Mouse (Mus musculus) cerebellum, adult 11 months (tissue): ENCODE data around the gene Rasl12.

Source experiments
- DNase-seq: peaks from one replicate; pipeline ENCODE4 v3.0.0; 2022

Rasl12 gene

GRCm38 (mm10) chr9:65398279-65398678, at the start of gene Rasl12:
Rasl12 (plus strand) TSS chr9:65398506.
- DNase-seq, result peak; percentile 26

DNA sequence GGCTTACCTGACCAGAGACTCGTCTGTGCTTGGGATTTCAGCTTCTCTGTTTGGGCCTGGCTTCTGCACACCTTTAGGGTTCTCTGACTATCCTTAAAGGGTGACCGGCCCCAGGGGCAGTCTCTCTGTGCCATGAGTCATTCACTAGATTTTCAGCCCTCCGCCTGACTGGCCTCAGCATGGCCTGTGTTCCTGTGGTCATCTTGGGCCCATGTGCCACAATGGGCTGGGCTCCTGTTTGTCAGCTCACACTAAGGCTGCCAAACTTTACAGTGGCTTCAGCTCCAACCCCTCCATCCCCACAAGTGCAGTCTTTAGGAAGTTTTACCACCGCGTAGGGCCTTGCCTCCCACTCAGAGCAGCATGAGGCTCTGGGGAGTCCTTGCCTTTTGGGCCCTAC, 45.1 kb upstream of the Rasl12 start:
- DNase-seq, result no peak

DNA sequence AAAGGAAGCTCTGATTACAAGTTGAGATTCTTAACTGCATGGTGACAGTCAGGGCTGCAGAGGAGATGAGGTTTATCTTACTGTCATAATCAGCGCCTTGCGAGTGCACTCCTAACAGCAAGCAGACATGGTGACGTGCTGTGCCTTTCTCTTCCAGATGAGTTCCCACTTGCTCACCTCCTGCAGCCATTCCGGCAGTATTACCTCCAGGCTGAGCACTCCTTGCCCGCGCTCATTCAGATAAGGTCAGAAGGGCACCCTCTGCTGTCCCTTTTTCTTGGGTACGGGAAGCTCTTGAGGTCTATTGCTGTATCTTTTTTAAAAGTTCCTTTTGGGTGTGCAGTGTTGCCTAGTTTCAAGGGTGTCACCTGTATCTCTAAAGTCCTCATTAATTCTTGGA, 41.7 kb upstream of the Rasl12 start:
- no peak for DNase-seq

DNA sequence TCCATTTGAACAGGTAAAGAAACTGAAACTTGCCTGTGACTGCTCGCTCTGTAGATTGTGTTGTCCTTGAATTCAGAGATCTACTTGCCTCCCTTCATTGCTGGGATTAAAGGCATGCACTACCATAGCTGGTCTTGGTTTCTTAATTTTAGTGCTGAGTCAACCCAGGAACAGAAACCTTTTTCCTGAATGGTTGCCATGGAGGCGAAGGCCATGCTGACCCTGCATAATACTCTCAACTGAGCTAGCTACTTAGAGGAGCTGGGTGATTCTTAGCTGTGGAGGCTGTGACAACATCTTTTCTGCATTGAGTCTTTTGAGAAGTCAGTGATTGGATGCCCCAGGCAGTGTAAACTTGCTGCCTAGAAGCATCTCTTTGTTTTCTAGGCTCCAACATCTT, 41.3 kb upstream of the Rasl12 start:
- DNase-seq, result no peak

DNA sequence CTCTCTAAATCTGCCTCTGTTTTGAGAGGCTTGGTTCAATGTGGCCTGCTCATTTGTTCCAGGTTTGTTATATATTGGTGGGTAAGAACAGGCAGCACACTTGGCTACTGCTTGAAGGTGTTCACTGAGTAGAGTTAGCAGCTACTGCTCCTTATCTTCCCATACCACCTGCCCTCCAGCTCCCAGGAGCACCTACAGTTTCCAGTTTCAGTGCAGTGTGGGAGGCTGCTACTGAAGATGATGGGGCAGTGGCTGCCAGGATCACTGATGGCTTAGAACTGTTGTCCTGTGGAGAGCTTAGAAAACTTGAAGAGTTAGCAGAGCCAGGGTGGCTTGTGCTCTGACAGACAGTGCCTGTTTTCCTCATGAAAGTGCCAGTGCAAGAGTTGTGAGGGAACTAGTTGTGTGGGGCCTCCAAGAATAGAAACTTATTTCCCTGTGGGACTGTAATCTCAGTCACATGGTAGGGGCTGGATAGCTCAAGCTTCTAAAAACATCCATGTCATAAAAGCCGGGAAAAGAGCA, 39.3 kb upstream of the Rasl12 start:
- DNase-seq, result no peak

DNA sequence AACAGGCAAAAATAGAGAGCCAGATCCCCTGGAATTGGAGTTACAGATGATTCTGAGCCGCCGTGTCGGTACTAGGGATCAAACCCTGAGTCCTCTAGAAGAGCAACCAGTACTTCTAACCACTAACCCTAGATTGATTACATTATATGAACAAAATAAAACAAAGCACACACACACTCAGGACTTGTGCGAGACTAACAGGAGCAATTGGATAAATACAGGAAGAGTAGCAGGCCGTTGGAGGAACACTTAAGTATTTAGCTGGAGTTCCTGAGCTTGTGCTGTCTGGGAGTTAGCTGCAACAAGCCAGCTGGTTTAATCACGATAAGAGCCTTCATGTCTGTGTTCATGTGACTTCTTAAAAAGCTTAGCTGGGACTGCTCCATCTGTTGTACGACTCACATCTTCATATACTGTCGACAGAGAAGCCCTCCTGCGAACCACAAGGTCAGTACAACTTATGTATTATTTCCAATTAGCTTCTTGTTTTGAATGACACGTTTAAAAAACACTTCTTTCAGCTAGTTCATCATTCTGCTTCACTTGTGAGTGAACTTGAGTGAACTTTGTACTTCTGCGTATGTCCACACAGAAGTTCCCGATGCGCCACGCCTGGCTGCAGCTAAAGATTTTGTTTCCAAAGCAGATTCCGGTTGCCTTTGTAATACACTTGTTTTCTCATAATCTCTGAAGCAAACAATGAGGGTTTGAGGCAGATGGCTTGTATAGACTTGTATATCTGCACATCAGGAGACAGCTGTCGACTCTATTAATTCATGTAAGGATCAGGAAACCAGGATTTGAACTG, 37.5 kb upstream of the Rasl12 start, which contains the start of gene Ubap1l:
TSS of gene Ubap1l (plus strand) at position 401 of the 808 bp plus-strand sequence.
- no peak for DNase-seq

DNA sequence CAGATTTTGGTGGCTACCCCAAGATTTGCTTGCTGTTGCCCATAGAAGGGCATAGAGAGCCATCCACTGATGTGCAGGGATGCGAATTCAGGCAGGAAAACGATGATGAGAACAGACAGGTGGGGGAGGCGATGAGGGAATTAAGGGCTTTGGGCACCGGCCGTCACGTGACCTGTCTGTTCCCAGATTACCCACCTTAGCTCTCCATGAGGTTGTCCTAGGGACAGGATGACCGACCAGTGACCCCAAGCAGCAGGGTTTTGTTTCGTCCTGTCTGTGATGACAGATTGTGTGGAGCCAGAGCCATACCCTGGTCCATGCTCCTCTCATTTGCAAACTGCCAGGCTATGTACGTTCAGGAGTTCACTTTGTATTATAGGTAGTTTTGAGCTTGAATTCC, 34.6 kb upstream of the Rasl12 start:
- DNase-seq, result no peak

- no peak for DNase-seq
Measured at GRCm38 (mm10) chr9:65365721-65366120, 32.6 kb upstream of the Rasl12 start.

DNA sequence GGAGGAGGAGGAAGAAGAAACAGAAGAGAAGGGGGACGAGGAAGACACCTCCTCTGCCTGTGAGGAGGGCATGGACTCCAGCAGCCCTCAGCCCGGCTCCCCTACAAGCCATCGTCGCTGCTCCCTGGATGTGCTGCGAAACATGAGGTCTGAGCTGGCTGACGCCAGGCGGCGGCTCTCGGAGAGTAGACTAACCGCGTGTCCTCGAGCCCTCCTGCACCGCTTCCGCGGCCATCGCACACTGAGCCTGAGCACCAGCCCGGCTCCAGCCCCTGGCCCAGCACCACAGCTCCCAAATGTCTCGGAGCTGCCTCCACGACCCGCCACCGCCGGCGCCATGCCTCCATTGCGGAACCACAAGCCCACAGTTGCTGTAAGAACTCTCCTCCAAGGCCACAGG, 26.6 kb upstream of the Rasl12 start:
- no peak for DNase-seq

DNA sequence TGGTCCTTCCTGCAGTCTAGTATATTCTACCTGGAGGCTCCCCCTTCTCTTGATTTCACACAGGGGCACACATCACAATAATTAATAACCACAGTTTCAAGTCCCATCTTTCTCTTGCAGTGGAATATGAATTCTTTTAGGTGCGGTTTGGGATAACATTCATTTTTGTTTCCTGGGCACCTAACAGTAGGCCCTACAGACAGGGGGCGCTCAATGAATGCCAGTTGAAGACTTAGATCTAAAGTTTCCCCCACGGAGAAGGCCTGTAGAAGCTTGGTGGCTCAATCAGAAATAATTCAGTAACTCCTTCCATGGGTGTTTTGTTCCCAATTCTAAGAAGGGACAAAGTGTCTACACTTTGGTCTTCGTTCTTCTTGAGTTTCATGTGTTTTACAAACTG, 25.9 kb upstream of the Rasl12 start:
- DNase-seq, result no peak

DNA sequence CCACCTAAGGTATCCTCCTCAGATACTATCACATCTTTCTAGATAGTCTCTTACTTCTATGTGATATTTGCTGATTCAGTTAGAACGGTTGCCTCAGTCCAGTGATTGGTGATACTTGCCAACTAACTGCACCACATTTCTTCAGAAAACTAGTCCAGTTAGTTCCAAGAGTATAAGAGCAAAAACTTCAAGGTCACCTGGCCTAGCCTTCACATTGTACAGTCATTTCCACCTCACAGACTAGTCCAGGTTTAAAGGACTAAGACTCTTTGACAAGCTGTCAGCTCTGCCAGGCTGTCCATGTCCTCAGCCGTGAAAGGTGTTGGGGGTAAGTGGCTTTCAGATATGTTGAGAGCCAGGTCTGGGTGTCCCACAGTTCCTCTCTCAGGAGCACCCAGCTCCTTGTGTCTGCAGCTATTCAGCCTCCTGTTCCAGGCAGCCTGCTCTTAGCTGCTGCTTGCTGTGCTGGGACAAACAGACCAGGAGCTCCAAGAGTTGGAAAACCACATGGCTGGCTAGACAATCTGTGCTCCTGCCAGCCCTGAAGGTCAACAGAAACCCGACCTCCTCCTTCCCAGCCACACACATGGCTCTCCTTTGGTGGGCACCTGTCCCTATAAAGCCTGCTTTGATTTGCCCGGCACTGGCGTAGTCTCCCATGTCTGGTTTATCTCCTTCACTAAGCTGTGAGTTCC, 23.7 kb upstream of the Rasl12 start:
- DNase-seq, result no peak

GRCm38 (mm10) chr9:65375163-65375934, 23.0 kb upstream of the Rasl12 start:
- DNase-seq, result no peak

- no peak for DNase-seq
Measured at GRCm38 (mm10) chr9:65381017-65381590, 17.2 kb upstream of the Rasl12 start.

DNA sequence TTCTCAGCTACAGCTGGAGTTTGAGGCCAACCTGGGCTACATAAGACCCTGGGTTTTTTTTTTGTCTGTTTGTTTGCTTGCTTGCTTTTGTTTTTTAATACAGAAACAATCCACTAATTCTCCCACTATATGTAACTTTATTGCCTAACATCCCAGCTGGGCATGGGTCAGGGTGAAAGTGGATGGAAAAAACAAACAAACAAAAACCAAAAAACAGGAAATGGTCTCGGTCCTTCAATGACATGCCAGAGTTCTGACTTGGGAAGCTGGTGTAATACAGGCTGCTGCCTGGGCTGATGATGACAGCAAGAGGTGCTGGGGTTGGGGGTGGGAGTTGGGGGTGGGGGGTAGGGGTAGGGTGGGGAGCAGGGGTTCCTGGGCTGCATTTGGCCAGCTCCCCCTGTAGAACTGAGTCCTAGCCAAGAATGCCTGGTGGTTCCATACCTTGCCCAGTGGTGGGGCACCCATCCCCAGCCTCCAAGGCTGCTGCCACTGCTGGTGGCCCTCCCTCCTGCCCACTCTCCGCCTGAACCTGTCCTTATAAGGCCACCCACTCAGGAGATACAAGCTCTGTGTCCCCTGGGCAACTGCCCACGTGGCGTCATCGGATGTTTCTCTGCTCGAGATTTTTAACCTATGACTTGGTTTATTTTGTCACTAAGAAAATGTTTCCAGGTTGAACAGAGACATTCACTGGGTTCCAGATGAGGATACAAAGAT, 16.1 kb upstream of the Rasl12 start:
- DNase-seq, result no peak

- DNase-seq, result no peak
Measured at GRCm38 (mm10) chr9:65382751-65383097, 15.6 kb upstream of the Rasl12 start.

DNA sequence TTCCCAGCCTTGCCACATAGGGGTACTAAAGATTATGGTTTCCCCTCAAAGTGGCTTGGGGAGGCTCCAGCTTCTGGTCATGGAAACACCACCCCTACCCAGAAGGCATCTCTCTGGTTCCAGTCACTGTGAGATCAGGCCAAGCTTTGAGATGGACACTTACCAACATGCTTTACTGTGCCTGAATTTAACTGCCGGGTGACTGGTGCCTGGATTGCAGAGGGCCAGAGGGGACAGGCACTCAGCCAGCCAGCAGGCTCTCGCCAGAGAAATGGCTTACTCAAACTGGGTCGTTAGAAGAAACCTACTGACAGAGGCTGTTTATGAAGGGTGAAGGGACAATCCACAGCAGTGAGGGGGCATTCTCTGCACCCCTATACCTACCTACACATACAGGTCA, 14.0 kb upstream of the Rasl12 start:
- DNase-seq, result no peak

GRCm38 (mm10) chr9:65386373-65387140, 11.7 kb upstream of the Rasl12 start:
- DNase-seq, result no peak

- no peak for DNase-seq
Measured at GRCm38 (mm10) chr9:65390752-65391612, 7.3 kb upstream of the Rasl12 start.

DNA sequence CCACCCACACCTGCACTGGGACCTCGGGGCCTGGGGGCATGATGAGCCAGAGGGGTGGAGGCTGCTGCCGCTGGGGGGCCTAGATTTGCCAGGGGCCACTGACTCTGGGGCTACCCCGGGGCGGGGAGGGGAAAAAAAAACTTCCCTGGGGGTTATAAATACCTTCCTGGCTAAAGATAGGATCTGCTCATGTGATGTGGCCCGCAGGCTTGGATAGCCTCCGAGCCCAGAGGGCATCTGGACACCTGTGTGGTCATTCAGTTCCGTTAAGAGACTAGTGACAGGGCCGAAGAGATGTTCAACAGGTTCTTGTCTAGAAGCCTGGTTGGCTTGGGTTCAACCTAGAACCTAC, 6.7 kb upstream of the Rasl12 start, which contains the start of gene Kbtbd13:
TSS of gene Kbtbd13 (minus strand) at position 40 of the 352 bp plus-strand sequence.
- no peak for DNase-seq

DNA sequence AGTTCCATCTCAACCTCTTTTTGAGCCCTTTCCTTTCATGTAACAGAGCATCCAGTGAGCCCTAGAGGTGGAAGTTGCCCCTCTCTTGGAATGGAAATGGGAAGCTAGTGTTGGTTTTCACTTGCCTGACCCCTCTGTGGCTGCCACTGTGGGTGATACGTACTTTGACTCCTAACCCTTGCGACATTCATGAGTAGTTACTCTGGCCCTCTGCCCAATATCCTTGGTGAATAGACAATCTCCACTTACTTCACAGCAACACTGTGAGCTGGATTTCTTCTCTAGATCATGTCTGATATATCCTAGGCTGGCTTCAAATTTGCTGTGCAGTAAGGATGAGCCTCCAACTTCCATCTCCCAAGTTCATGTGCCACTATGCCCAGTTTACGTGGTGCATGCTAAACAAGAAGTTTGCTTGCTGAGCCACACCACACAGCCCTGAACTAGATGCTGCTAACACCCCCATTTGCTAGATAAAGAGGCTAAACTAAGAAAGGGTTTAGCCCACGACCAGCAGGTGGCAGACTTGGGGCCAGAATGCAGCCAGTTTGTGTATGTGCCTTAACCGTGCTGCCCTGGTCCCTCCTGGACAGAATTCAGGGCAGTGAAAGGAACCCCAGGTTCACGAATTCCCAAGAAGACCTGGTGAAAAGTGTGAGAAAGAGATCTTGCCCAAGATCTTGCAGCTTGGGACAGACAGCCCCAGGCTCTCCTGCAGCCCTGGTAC, 5.5 kb upstream of the Rasl12 start:
- peak; percentile 26 for DNase-seq
